Mouse (Mus musculus): ENCODE results near the gene Agfg1. TPM values are rescaled to one million over a fixed set of nuclear protein-coding genes. Genes with fewer than 3 reads are reported as not detected.

Gene Agfg1
- polyA plus RNA-seq (2015; fragmentation: Nextera tagmentation; extraction: Ambion mirVana): 25.2 and 28.3 TPM in 2 replicates

DNA sequence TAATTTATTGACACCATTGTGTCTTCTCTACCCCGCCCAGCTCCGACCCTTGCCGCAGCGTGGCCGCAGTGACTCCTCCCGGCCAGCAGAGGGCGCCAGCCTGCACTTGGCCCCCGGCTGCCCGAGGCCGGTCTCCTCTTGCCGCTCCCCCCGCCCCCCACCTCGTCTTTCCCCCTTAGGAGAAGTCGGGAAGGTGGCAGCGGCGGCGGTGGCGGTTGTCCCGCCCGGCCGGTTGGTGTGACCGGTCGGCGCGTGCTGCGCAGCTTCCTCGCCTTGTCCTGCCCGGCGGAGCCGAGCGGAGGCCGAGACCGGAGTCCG, at the start of gene Agfg1:
Gene Agfg1 (plus strand): TSS at position 188 of the 318 bp plus-strand sequence.
- under 1% methylated on average over 31 of the region's 34 CpGs for WGBS
- peak within 1 kb of the TSS; percentile 80 for H3K9ac ChIP-seq
- peaks cover 36% of the 10 kb centered on the region for H3K4me1 ChIP-seq

DNA sequence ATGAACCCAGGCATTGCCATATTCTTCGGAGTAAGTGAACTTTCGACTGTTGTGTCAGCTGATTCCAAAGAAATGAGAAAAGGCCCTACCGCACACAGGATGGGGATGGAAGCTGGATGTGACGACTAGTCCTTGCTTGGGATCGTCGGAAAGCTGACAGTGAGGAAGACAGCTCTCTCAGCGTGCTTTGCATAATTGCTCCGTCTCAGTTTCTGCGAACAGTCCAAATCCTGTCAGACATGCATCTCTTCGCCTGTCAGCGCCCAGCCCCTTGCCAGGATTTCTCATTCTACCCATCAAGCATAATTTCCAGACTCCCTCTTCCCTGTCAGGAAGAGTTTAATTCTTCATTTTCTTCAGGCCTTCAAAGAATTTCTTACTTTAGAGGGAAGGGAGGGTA, 48.2 kb upstream of the Agfg1 start:
- H3K4me2 ChIP-seq: no peak overlapping the region; the same call in 1 of the 2 replicates
- no peak overlapping the region for H3K9ac ChIP-seq
- no peaks in the 10 kb centered on the region for H3K36me3 ChIP-seq (replicated peaks)
- no peaks in the 10 kb centered on the region for H3K9me3 ChIP-seq
- ATAC-seq (replicated peaks): peak; percentile 80
- H3K4me1 ChIP-seq: no peaks in the 10 kb centered on the region
- 48% methylated on average over 11 of the region's 11 CpGs for WGBS
- no peaks in the 10 kb centered on the region for H3K27me3 ChIP-seq (replicated peaks)
- H3K4me3 ChIP-seq: no peak overlapping the region
- no peak overlapping the region; the same call in 1 of the 2 replicates for H3K27ac ChIP-seq

More for the DNA sequence above, at the start of gene Agfg1:
- peak; percentile 94 for ATAC-seq (replicated peaks)
- Histone ChIP-seq H3K4me2 (peak within 1 kb of the TSS; percentile 84), H3K9me3 (no peaks in the 10 kb centered on the region), H3K4me3 (peak within 1 kb of the TSS; percentile 89), H3K27ac (peak within 1 kb of the TSS; percentile 91), H3K36me3 (replicated peaks) (no peaks in the 10 kb centered on the region), H3K27me3 (replicated peaks) (no peaks in the 10 kb centered on the region)

DNA sequence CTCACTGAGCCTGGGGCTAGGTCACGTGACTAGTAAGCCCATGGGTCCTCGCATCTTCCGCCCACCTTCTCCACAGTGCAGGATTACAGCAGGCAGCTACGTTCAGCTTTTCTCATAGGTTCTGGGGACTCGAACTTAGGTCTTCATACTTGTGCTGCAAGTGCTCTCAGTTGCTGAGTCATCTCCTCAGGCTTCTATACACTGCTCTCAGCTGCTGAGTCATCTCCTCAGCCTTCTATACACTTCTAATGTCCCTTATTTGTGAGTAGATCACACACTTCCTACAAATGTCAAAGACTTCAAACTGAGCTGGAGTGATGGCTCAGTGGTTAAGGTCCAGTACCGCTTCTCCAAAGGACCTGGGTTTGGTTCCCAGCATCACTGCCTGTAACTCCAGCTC, 47.0 kb upstream of the Agfg1 start:
- no peaks in the 10 kb centered on the region for H3K4me1 ChIP-seq
- H3K36me3 ChIP-seq (replicated peaks): no peaks in the 10 kb centered on the region
- no peak overlapping the region for H3K4me3 ChIP-seq
- no peaks in the 10 kb centered on the region for H3K9me3 ChIP-seq
- H3K4me2 ChIP-seq: no peak overlapping the region
- WGBS: 90% methylated on average over 6 of the region's 6 CpGs
- H3K9ac ChIP-seq: no peak overlapping the region
- no peak for ATAC-seq (replicated peaks)
- no peak overlapping the region for H3K27ac ChIP-seq
- H3K27me3 ChIP-seq (replicated peaks): no peaks in the 10 kb centered on the region

DNA sequence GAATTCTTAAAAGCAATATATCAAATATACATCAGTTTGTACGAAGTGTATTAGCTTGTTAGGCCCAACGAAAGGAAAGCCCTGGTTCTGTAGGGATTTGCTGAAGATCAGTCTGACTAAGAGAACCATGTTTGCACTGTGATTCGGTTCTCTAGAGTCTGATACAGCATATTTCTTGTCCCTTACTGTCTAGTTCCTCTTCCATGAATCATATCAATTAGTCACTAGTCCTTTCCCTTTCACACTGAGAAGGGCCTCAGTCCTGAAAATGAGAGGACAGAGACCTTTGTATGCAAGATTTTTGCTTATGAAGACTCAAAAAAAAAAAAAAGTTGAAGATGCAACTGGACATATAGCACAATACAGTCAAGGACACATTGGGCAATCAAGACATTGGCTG, 46.2 kb upstream of the Agfg1 start:
- no peaks in the 10 kb centered on the region for H3K9me3 ChIP-seq

DNA sequence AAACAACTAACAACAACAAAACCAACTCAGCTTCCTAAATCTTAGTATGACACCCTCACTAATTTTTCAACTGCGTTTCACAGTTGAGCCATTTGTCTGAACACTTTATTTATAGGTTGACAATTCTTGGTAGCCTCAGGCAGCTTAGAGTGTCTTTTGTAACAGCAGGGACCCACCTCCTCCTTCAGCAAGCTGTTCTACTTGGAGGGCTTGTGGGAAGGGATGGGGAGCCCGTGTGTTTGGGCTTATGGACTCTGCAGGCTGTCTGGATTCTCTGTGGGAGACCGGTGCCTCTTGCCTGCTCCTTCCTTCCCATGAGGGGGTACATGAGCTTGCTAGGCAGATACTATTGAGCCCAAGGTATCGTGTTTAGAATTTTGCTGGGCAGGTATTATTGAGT, 45.3 kb upstream of the Agfg1 start:
- Histone ChIP-seq H3K4me2 (no peak overlapping the region), H3K9ac (no peak overlapping the region), H3K4me3 (no peak overlapping the region), H3K27ac (no peak overlapping the region), H3K27me3 (replicated peaks) (no peaks in the 10 kb centered on the region), H3K4me1 (no peaks in the 10 kb centered on the region), H3K36me3 (replicated peaks) (no peaks in the 10 kb centered on the region), H3K9me3 (no peaks in the 10 kb centered on the region)
- 54% methylated on average over 4 of the region's 4 CpGs for WGBS
- no peak for ATAC-seq (replicated peaks)

More for the DNA sequence above, 46.2 kb upstream of the Agfg1 start:
- Histone ChIP-seq H3K4me3 (no peak overlapping the region), H3K36me3 (replicated peaks) (no peaks in the 10 kb centered on the region), H3K4me2 (no peak overlapping the region), H3K4me1 (no peaks in the 10 kb centered on the region), H3K27me3 (replicated peaks) (no peaks in the 10 kb centered on the region), H3K27ac (no peak overlapping the region), H3K9ac (no peak overlapping the region)
- ATAC-seq (replicated peaks): no peak
- WGBS: 87% methylated on average over 3 of the region's 3 CpGs

DNA sequence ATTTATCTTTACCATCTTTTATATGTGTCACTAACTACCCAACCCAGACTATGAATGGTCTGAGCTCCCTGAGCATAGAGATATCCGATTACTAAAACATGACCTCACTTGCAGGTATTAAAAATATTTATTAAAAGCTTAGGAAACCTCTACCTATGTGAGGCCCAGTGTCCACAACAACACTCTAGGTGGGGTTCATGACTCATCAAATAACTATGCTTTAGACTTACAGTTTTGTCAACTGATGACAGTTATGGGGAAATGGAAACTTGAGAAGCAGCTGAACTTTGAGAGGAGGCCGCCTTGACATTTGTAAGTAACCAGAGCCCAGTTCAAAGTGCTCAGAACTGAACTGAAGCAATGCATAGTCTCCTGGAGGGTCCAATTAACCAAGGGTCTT, 44.1 kb upstream of the Agfg1 start:
- 90% methylated on average over 2 of the region's 2 CpGs for WGBS
- no peak overlapping the region for H3K4me3 ChIP-seq

DNA sequence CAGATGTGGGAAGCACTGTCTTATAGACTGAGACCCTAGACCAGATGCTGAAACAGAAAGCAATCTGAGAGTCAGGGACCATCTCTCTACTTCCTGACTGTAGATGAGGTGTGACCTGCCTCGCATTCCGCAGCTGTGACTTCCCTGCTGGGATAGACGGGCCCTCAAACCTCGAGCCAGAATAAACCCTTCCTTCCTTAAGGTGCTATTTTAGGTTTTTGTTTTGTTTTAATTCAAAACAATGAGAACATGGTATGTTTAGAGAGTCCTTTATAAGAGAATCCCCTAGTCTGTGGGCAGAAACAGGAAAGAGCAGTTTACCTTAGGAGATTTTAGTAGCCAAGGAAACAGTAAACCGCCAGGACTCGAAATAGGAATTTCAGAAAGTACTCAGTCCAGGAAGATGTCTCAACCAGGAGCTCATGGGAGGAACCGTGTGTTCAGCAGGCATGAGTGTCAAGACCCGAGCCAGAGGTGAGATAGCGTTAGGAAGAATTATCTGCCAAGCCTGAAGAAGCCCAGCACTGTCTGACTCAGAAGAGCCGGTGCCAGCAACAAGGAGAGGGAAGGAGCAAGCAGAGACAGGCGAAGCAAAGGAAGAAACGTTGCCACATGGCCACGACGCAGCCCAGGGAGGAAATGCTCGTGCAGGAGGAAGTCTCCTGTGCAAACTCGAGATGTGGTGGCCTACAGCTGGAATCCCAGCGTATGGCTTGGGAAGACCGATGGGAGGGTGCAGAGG, 43.4 kb upstream of the Agfg1 start:
- no peak overlapping the region for H3K4me3 ChIP-seq
- WGBS: 87% methylated on average over 18 of the region's 18 CpGs
- H3K36me3 ChIP-seq (replicated peaks): no peaks in the 10 kb centered on the region
- no peaks in the 10 kb centered on the region for H3K4me1 ChIP-seq
- H3K27ac ChIP-seq: no peak overlapping the region
- H3K4me2 ChIP-seq: no peak overlapping the region
- no peak for ATAC-seq (replicated peaks)
- H3K27me3 ChIP-seq (replicated peaks): no peaks in the 10 kb centered on the region
- no peaks in the 10 kb centered on the region for H3K9me3 ChIP-seq
- H3K9ac ChIP-seq: no peak overlapping the region

More for the DNA sequence above, 44.1 kb upstream of the Agfg1 start:
- Histone ChIP-seq H3K27ac (no peak overlapping the region), H3K27me3 (replicated peaks) (no peaks in the 10 kb centered on the region), H3K36me3 (replicated peaks) (no peaks in the 10 kb centered on the region), H3K4me1 (no peaks in the 10 kb centered on the region), H3K9ac (no peak overlapping the region), H3K4me2 (no peak overlapping the region), H3K9me3 (no peaks in the 10 kb centered on the region)
- ATAC-seq (replicated peaks): no peak

DNA sequence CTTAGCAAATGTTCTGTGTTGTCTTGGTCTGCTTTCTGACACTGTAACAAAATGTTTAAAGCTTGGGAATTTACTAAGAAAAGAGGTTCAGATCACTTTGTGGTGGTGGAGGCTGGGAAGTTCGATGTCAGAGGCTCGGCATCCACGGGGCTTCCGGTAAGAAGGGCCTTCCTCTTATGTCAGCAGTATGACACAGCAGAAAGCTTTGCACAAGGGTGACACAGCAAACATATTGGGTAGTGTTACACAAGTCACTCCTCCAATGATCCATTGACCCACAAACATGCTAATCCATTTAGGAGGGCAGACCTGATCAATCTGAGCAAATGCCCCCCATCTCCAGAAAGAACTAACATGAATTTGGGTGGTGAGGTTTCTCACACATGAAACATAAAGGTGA, 42.2 kb upstream of the Agfg1 start:
- Histone ChIP-seq H3K36me3 (replicated peaks) (no peaks in the 10 kb centered on the region), H3K27me3 (replicated peaks) (no peaks in the 10 kb centered on the region), H3K9me3 (no peaks in the 10 kb centered on the region), H3K4me1 (no peaks in the 10 kb centered on the region), H3K27ac (no peak overlapping the region), H3K9ac (no peak overlapping the region), H3K4me3 (no peak overlapping the region), H3K4me2 (no peak overlapping the region)
- WGBS: 94% methylated on average over 4 of the region's 4 CpGs
- ATAC-seq (replicated peaks): no peak

DNA sequence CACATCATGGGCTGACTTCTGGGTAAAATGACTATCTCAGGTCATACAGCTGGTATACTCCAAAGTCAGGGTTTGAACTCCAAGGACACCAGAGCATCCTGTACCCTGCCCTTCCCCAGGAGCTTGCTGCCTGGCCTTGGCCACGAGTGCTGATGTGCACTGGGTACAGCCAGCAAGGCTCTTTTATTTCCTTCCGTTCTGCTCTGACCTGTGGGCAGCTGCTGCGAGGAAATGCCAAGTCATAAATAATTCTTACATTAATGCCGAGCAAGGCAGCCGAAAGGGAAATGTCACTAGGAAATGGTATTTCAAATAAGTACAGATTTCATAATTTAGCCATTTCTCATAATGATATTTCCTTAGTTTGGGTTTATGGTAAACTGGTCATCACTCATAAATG, 41.0 kb upstream of the Agfg1 start:
- no peaks in the 10 kb centered on the region for H3K4me1 ChIP-seq
- WGBS: 57% methylated on average over 5 of the region's 5 CpGs
- no peaks in the 10 kb centered on the region for H3K27me3 ChIP-seq (replicated peaks)
- H3K4me3 ChIP-seq: no peak overlapping the region
- no peaks in the 10 kb centered on the region for H3K36me3 ChIP-seq (replicated peaks)
- 0 out of 2 replicates have a peak, but pooled peaks have one; percentile 54 for ATAC-seq (replicated peaks)
- H3K27ac ChIP-seq: no peak overlapping the region
- no peaks in the 10 kb centered on the region for H3K9me3 ChIP-seq
- no peak overlapping the region for H3K4me2 ChIP-seq
- H3K9ac ChIP-seq: no peak overlapping the region

DNA sequence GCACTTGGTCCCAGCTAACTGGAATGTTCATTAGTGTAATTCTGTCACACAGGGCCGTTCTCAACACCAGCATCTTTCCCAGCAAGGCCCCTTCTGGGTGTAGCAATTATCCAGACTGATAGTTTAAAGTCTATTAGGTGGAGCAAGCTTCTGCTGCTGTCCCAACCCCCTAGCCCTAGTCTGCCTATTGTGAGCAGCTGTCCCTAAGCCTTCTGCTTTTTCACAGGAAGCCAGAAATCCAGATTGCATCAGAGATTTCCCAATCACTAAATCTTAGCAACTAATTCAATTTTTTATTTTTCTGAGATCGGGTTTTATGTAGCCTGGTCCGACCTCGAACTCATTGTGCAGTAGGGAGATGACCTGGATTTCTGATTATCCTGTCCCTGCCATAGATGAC, 40.4 kb upstream of the Agfg1 start:
- Histone ChIP-seq H3K4me1 (no peaks in the 10 kb centered on the region), H3K4me2 (no peak overlapping the region), H3K27me3 (replicated peaks) (no peaks in the 10 kb centered on the region), H3K36me3 (replicated peaks) (no peaks in the 10 kb centered on the region), H3K4me3 (no peak overlapping the region), H3K9me3 (no peaks in the 10 kb centered on the region), H3K27ac (no peak overlapping the region), H3K9ac (no peak overlapping the region)
- no peak for ATAC-seq (replicated peaks)
- WGBS: 81% methylated on average over 4 of the region's 4 CpGs

DNA sequence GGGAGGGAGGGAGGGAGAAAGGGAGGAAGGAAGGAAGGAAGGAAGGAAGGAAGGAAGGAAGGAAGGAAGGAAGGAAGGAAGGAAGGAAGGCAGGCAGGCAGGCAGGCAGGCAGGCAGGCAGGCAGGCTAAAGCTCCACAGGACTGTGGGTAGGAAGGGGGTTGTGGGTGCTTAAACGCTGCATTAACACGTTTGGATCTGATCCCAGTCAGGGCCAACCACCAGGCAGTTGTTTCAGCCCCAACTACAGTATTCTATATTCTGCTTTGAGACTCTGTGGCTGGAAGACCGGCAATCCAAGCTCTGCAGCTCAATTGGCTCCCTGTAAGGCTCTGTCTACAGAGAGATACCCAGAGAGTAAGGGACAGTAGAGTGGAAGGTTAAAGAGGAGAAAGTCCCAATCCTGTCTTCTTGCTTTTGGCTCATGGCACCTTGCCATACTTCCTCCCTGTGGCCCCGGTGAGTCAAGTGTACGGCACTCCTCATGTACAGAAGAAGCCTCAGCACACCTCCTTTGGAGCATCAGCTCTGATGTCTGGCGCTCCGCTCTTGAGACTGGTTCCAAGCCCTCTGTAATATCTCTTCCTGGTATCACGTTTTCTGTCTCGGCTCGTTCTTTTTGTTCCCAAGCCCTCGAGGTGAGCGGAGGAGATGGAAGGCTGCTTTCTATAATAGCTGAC, 38.0 kb upstream of the Agfg1 start:
- H3K9me3 ChIP-seq: no peaks in the 10 kb centered on the region
- H3K27me3 ChIP-seq (replicated peaks): no peaks in the 10 kb centered on the region
- no peaks in the 10 kb centered on the region for H3K4me1 ChIP-seq
- no peak overlapping the region for H3K27ac ChIP-seq
- ATAC-seq (replicated peaks): no peak
- no peak overlapping the region for H3K4me2 ChIP-seq
- H3K4me3 ChIP-seq: no peak overlapping the region
- WGBS: 75% methylated on average over 12 of the region's 12 CpGs
- no peak overlapping the region for H3K9ac ChIP-seq
- H3K36me3 ChIP-seq (replicated peaks): no peaks in the 10 kb centered on the region

DNA sequence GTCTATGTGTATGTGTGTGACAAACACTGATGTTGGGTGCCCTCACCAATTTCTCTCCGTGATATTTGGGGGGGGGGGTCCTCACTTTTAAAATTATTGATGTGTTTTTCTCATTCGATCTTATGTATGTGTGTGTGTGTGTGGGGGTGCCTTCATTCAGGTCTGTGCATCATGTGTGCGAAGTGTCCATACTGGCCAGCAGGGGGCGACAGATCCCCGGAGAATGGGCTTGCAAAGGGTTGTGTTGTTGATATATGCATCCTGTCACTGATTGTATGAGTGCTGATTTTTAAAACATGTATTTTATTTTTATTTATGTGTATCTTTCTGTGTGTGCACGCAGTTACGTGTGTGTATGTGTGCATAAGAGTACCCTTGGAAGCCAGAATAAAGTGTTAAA, 35.7 kb upstream of the Agfg1 start:
- Histone ChIP-seq H3K4me3 (no peak overlapping the region), H3K9me3 (no peaks in the 10 kb centered on the region), H3K27ac (no peak overlapping the region), H3K4me2 (no peak overlapping the region), H3K4me1 (no peaks in the 10 kb centered on the region), H3K9ac (no peak overlapping the region), H3K36me3 (replicated peaks) (no peaks in the 10 kb centered on the region), H3K27me3 (replicated peaks) (no peaks in the 10 kb centered on the region)
- WGBS: 75% methylated on average over 7 of the region's 7 CpGs
- ATAC-seq (replicated peaks): no peak

DNA sequence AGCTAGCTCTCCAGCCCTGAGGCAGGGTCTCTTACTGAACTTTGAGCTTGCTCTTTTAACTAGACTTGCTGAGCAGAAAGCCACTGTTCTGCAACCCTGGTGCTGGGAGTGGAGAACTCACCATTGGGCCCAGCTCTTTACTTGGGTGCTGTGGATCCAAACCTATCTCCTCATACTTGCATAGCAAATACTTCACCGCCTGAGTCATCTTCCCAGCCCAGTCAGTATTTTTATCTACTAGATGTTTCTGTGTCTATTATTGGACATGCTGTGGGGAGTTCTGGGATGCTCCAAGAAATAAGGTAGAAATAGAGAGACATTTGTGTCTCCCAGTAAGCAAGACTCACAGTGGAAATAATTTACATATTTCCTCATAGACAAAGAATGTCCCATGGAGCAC, 35.2 kb upstream of the Agfg1 start:
- no peak overlapping the region for H3K9ac ChIP-seq
- WGBS: 94% methylated on average over 1 of the region's 1 CpGs
- ATAC-seq (replicated peaks): no peak

More for the DNA sequence above, 35.2 kb upstream of the Agfg1 start:
- Histone ChIP-seq H3K27me3 (replicated peaks) (no peaks in the 10 kb centered on the region), H3K27ac (no peak overlapping the region), H3K4me1 (no peaks in the 10 kb centered on the region), H3K36me3 (replicated peaks) (no peaks in the 10 kb centered on the region), H3K9me3 (no peaks in the 10 kb centered on the region), H3K4me2 (no peak overlapping the region), H3K4me3 (no peak overlapping the region)
